ENCODE assay signal across 8 mouse cellular contexts in genomic region chr2:144331401-144332302, GRCm38 (mm10). TPM values are rescaled to one million over a fixed set of nuclear protein-coding genes. Genes with fewer than 3 reads are reported as not detected.
DNase-seq lines count a peak whose midpoint lies in the region; ATAC-seq and TF ChIP-seq lines count a peak whose summit lies in the region.

TSS of gene Ovol2 (minus strand) at chr2:144332146.

- H3K4me1 ChIP-seq in erythroblast, embryonic 14.5 days (ENCODE audit: control insufficient read depth): peaks cover 2% of the 10 kb centered on the region
- peaks cover 13% of the 10 kb centered on the region for H3K4me1 ChIP-seq in forebrain, postnatal 0 days (ENCODE audit: insufficient read depth)
- H3K4me1 ChIP-seq in kidney, embryonic 16.5 days (ENCODE audit: insufficient read depth, low read length): peaks cover 39% of the 10 kb centered on the region

- TF ChIP-seq CTCF in forebrain, postnatal 0 days (IDR thresholded peaks at IDR 0.05; ENCODE audit: low read depth): no peak

- under 1% methylated on average over 56 of the region's 62 CpGs for WGBS in forebrain, postnatal 0 days
- under 1% methylated on average over 60 of the region's 62 CpGs for WGBS in kidney, embryonic 16.5 days

- H3K27ac ChIP-seq in forebrain, postnatal 0 days (ENCODE audit: low read depth, low read length): no peak within 1 kb of the TSS
- no peak within 1 kb of the TSS for H3K27ac ChIP-seq in kidney, embryonic 16.5 days (ENCODE audit: low read length)

- H3K9ac ChIP-seq in forebrain, postnatal 0 days: peak within 1 kb of the TSS; percentile 28
- peak within 1 kb of the TSS; percentile 57 for H3K9ac ChIP-seq in kidney, embryonic 16.5 days (replicated peaks; ENCODE audit: low read length)

- H3K4me2 ChIP-seq in forebrain, postnatal 0 days (ENCODE audit: low read depth): peak within 1 kb of the TSS; percentile 92
- H3K4me2 ChIP-seq in kidney, embryonic 16.5 days (replicated peaks; ENCODE audit: low read depth, low read length): peak within 1 kb of the TSS; percentile 99

- peak within 1 kb of the TSS; percentile 18 for H3K4me3 ChIP-seq in erythroblast, embryonic 14.5 days (replicated peaks)
- H3K4me3 ChIP-seq in forebrain, postnatal 0 days (ENCODE audit: low read depth, low read length): peak within 1 kb of the TSS; percentile 43
- peak within 1 kb of the TSS; percentile 59 for H3K4me3 ChIP-seq in kidney, embryonic 16.5 days (ENCODE audit: low read length)

- peaks cover 81% of the 10 kb centered on the region for H3K27me3 ChIP-seq in erythroblast, embryonic 14.5 days (ENCODE audit: control insufficient read depth)
- peaks cover 77% of the 10 kb centered on the region for H3K27me3 ChIP-seq in forebrain, postnatal 0 days (ENCODE audit: insufficient read depth, low read length)
- peaks cover 75% of the 10 kb centered on the region for H3K27me3 ChIP-seq in kidney, embryonic 16.5 days (ENCODE audit: insufficient read depth, low read length)

- H3K9me3 ChIP-seq in erythroblast, embryonic 14.5 days (ENCODE audit: control insufficient read depth, low read length): peaks cover 3% of the 10 kb centered on the region; the same call in 1 of the 2 replicates
- H3K9me3 ChIP-seq in forebrain, postnatal 0 days (ENCODE audit: low read length): no peaks in the 10 kb centered on the region
- no peaks in the 10 kb centered on the region for H3K9me3 ChIP-seq in kidney, embryonic 16.5 days (ENCODE audit: low read length)

- no peak for ATAC-seq in erythroblast, adult 5-6 weeks (replicated peaks; ENCODE audit: low FRiP score, poor library complexity, severe bottlenecking)
- ATAC-seq in forebrain, postnatal 0 days: no peak
- peak; percentile 57 for ATAC-seq in kidney, embryonic 16.5 days (ENCODE audit: low FRiP score, low TSS enrichment)

- no peaks in the 10 kb centered on the region for H3K36me3 ChIP-seq in erythroblast, embryonic 14.5 days (ENCODE audit: control insufficient read depth)
- no peaks in the 10 kb centered on the region for H3K36me3 ChIP-seq in forebrain, postnatal 0 days (ENCODE audit: insufficient read depth)
- no peaks in the 10 kb centered on the region for H3K36me3 ChIP-seq in kidney, embryonic 16.5 days (ENCODE audit: insufficient read depth, low read length)

- peak; percentile 78 for DNase-seq in R1 (ENCODE audit: low read depth, low spot score)
- DNase-seq in forebrain, postnatal 0 days: no peak
- DNase-seq in lung, postnatal 10 days: peak; percentile 72
- peak; percentile 6 for DNase-seq in right cerebral cortex, postnatal 4 days
- DNase-seq in layer of hippocampus, adult 9-11 months: no peak

RNA-seq across cellular contexts. Expression of gene Ovol2, which starts in this region (rescaled TPM):
- not detected in 2 replicates for polyA plus RNA-seq in erythroblast, embryonic 14.5 days (2012)
- not detected in 2 replicates for total RNA-seq in erythroblast, adult 5-6 weeks (2015; ENCODE audit: low replicate concordance)
- not detected in 2 replicates for total RNA-seq in erythroblast, adult 5-6 weeks (2017; ENCODE audit: low replicate concordance)
- 0.23 TPM in 1 of 2 replicates, not detected in the other for total RNA-seq in forebrain, postnatal 0 days (2014; rRNA removed)
- polyA plus RNA-seq in forebrain, postnatal 0 days (2015; fragmentation: Nextera tagmentation; extraction: Ambion mirVana): 0.18 and 0.23 TPM in 2 replicates
- 1.1 and 1.2 TPM in 2 replicates for polyA plus RNA-seq in kidney, embryonic 16.5 days (2015; fragmentation: Nextera tagmentation; extraction: Ambion mirVana)

Comparison
In these comparisons a context has a peak if more than half of its experiments do, and no peak if none do; other contexts are left out.
1. DNase-seq: peak in R1 (single experiment), lung, postnatal 10 days (single experiment) and right cerebral cortex, postnatal 4 days (single experiment); none in forebrain, postnatal 0 days (single experiment) and layer of hippocampus, adult 9-11 months (single experiment).
2. Peak in every context shown above with its lines, with median percentiles within 50 percentile points of each other: H3K4me3 ChIP-seq.